Mouse (Mus musculus) forebrain, postnatal 0 days (tissue): Measurements from ENCODE around the gene Cyb561. TPM values are rescaled to one million over a fixed set of nuclear protein-coding genes. Genes with fewer than 3 reads are reported as not detected.

ENCODE experiments used
- ATAC-seq: fragments of 200-750 bp; cut with Nextera tagmentation; 2 replicates; pipeline ENCODE4 v1.8.0; 2017; ENCODE audit warnings: mild to moderate bottlenecking, moderate library complexity
- DNase-seq: peaks from one replicate; pipeline ENCODE4 v3.0.0-alpha.2; 2015
- H3K27ac ChIP-seq: fragments of 300-500 bp; sonication (generic); 2 replicates; pipeline ENCODE4 v1.5.1; 2014; ENCODE audit warnings: low read depth, mild to moderate bottlenecking, antibody characterized with exemption, low read length, moderate library complexity, mixed read lengths
- H3K27me3 ChIP-seq: fragments of 300-500 bp; sonication (generic); 2 replicates; pipeline ENCODE4 v1.6.1; 2014; ENCODE audit warnings: mild to moderate bottlenecking, low read length, mixed read lengths; ENCODE audit not compliant: insufficient read depth
- H3K36me3 ChIP-seq: fragments of 300-500 bp; sonication (generic); 2 replicates; pipeline ENCODE4 v1.6.1; 2014; ENCODE audit warnings: mild to moderate bottlenecking, moderate library complexity; ENCODE audit not compliant: insufficient read depth
- H3K4me1 ChIP-seq: fragments of 300-500 bp; sonication (generic); 2 replicates; pipeline ENCODE4 v1.6.1; 2014; ENCODE audit warnings: antibody characterized with exemption; ENCODE audit not compliant: insufficient read depth
- H3K4me2 ChIP-seq: fragments of 300-500 bp; sonication (generic); 2 replicates; pipeline ENCODE4 v1.6.1; 2014; ENCODE audit warnings: low read depth, mild to moderate bottlenecking, moderate library complexity
- H3K4me3 ChIP-seq: fragments of 300-500 bp; sonication (generic); 2 replicates; pipeline ENCODE4 v1.5.1; 2014; ENCODE audit warnings: low read depth, low read length, mixed read lengths
- H3K9ac ChIP-seq: fragments of 300-500 bp; sonication (generic); 2 replicates; pipeline ENCODE4 v1.6.1; 2014; ENCODE audit warnings: mild to moderate bottlenecking
- H3K9me3 ChIP-seq: fragments of 300-500 bp; sonication (generic); 2 replicates; pipeline ENCODE4 v1.6.1; 2016; ENCODE audit warnings: low read length
- CTCF ChIP-seq: sonication (generic); IDR thresholded peaks from 2 replicates; pipeline ENCODE4 v1.5.1; 2016; ENCODE audit warnings: antibody characterized with exemption, control low read depth, low read depth
- WGBS: fragments of 180-500 bp; shearing (Covaris S2); extraction: QIAGEN DNeasy Blood & Tissue Kit; methylation state at CpG from one replicate; pipeline ENCODE4 v1.1.7; 2014; 5-methylcytosine and 5-hydroxymethylcytosine counted together
- polyA plus RNA-seq: library from polyadenylated mRNA; unstranded; fragments of >200 nt; fragmentation: Nextera tagmentation; extraction: Ambion mirVana; gene quantifications from 2 replicates; pipeline ENCODE4 v1.2.1, GENCODE M21; 2015
- total RNA-seq: library from RNA; depleted of rRNA; stranded (reverse); fragments of >200 nt; gene quantifications from 2 replicates; pipeline ENCODE4 v1.2.3, GENCODE M21; 2014

Gene Cyb561
- total and polyA plus RNA-seq, 2 experiments from 2014 or later: 55.8 to 62.7 TPM

GRCm38 (mm10) chr11:105922769-105923663 lies 30.1 kb downstream of the Cyb561 start:
- H3K9me3 ChIP-seq: no peaks in the 10 kb centered on the region
- H3K27me3 ChIP-seq: no peaks in the 10 kb centered on the region
- H3K4me3 ChIP-seq: no peak overlapping the region
- H3K27ac ChIP-seq: no peak overlapping the region
- H3K9ac ChIP-seq: no peak overlapping the region
- peaks cover 51% of the 10 kb centered on the region for H3K36me3 ChIP-seq
- no peaks in the 10 kb centered on the region for H3K4me1 ChIP-seq
- H3K4me2 ChIP-seq: no peak overlapping the region
- DNase-seq (no peak), ATAC-seq (no peak)
- WGBS: 90% methylated on average over 20 of the region's 20 CpGs
- TF ChIP-seq CTCF: no peak

DNA sequence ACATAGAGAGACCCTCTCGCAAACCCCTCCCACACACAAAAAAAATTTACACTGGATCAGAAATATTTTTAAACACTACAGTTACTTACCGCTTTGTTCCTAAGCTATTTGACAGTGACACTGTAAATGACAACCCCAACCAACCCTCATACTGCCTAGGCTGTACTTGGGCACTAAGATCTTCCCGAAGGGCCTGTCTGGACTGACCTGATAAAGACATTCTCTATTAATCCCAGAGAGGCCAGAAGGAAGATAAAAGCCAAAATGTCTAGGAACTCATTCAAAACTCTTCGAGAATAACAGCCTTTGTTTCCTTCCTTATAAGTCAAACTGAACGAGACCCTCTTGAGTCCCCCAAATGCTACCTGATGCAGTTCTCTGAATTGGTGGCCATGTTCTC lies 31.9 kb downstream of the Cyb561 start:
- H3K9me3 ChIP-seq: no peaks in the 10 kb centered on the region
- ATAC-seq: no peak
- H3K4me1 ChIP-seq: no peaks in the 10 kb centered on the region
- H3K36me3 ChIP-seq: peaks cover 64% of the 10 kb centered on the region
- no peak overlapping the region for H3K4me3 ChIP-seq
- 92% methylated on average over 5 of the region's 5 CpGs for WGBS
- TF ChIP-seq CTCF: no peak
- no peak for DNase-seq
- no peaks in the 10 kb centered on the region for H3K27me3 ChIP-seq
- H3K4me2 ChIP-seq: no peak overlapping the region
- H3K27ac ChIP-seq: no peak overlapping the region
- H3K9ac ChIP-seq: no peak overlapping the region

DNA sequence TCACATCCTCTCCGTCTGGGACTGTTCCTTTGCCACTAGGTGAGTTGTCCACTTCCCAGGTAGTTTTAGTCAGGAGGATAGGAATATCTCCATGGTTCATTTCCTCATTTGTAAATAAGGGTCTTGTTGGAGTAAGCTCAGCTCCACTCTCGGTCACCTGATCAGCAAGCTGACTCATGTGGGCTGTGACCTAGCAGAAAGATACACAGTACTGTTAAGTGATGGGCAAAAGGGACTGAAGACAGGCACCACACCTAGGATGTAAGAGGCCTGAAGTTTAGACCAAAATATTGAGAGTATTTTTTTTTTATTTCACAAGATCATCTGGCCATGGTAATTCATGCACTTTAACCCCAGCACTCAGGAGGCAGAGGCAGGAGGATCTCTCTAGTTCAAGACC lies 32.3 kb downstream of the Cyb561 start:
- Histone ChIP-seq H3K4me1 (no peaks in the 10 kb centered on the region), H3K27me3 (no peaks in the 10 kb centered on the region), H3K27ac (no peak overlapping the region), H3K4me2 (no peak overlapping the region), H3K36me3 (peaks cover 64% of the 10 kb centered on the region), H3K9me3 (no peaks in the 10 kb centered on the region), H3K4me3 (no peak overlapping the region), H3K9ac (no peak overlapping the region)
- ATAC-seq (no peak), DNase-seq (no peak)
- no peak for TF ChIP-seq CTCF
- 94% methylated on average over 2 of the region's 2 CpGs for WGBS

- no peak overlapping the region for H3K9ac ChIP-seq
- no peak overlapping the region for H3K4me2 ChIP-seq
- H3K27ac ChIP-seq: no peak overlapping the region
- ATAC-seq: no peak
- peaks cover 62% of the 10 kb centered on the region for H3K36me3 ChIP-seq
- H3K4me3 ChIP-seq: no peak overlapping the region
- no peaks in the 10 kb centered on the region for H3K4me1 ChIP-seq
- 63% methylated on average over 3 of the region's 3 CpGs for WGBS
- H3K9me3 ChIP-seq: no peaks in the 10 kb centered on the region
- H3K27me3 ChIP-seq: no peaks in the 10 kb centered on the region
- DNase-seq: no peak
- TF ChIP-seq CTCF: no peak
Observed at GRCm38 (mm10) chr11:105920098-105920785, 32.9 kb downstream of the Cyb561 start.

DNA sequence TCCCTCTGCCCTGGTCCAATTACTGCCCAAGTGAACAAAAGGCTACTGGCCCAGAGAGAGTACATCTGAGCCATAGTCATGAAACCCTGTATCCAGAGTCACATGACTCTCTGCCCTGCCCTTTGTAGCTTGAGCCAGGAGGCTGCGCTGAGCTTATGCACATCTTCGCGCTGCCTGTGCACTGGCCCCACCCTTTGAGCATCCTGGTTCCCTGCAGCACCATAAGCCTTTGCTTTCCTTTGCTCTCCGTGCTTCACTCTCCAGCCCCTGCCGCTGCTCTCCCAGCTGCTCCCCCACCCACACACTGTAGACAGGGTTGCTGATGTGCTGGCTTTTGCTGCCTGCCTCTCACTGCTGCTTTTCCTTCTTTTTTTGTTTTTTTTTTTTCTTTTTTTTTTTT lies 39.6 kb downstream of the Cyb561 start:
- Histone ChIP-seq H3K4me1 (no peaks in the 10 kb centered on the region), H3K4me3 (no peak overlapping the region), H3K9ac (no peak overlapping the region), H3K36me3 (peaks cover 59% of the 10 kb centered on the region), H3K9me3 (no peaks in the 10 kb centered on the region), H3K27ac (no peak overlapping the region), H3K4me2 (no peak overlapping the region), H3K27me3 (no peaks in the 10 kb centered on the region)
- ATAC-seq (no peak), DNase-seq (no peak)
- 47% methylated on average over 5 of the region's 5 CpGs for WGBS
- no peak for TF ChIP-seq CTCF

DNA sequence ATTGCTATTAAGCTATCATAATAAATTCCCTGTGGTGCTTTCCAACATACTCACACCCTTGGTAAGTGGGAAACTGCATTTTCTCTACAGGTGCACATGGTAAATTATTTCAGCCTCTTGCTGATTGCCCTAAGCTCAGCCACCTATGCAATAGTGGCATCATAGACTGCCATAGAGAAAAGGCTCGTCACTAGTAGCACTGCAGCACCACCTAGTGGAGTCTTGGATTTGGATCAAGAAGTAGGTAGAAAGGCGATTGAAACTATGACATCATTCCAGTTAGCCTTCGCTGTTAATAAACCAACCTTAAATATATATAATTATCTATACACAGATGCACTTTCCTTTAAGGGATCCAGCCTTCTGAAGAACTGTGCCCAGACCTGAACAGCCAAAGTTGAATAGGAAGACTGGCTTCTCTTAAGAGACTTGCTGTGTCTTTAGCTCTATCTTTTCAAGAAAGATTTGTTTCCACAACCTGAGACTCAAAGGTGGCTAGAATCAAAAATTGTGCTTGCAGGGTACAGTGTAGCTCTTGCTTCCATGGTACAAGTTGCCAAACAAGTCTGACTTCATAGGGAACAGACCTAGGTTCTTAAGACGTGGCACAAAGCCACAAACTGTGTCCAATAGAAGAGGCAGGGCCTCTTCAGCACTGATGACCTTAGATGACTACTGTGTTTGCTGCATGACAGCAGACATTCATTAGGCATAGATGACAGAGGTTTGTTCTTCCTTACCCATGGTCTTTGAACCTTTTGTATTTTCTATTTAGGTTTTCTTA lies 41.4 kb downstream of the Cyb561 start:
- Histone ChIP-seq H3K4me3 (no peak overlapping the region), H3K4me2 (no peak overlapping the region), H3K27ac (no peak overlapping the region), H3K9me3 (no peaks in the 10 kb centered on the region), H3K27me3 (no peaks in the 10 kb centered on the region), H3K4me1 (no peaks in the 10 kb centered on the region), H3K9ac (no peak overlapping the region), H3K36me3 (peaks cover 49% of the 10 kb centered on the region)
- DNase-seq (peak; percentile 90), ATAC-seq (peak; percentile 80)
- TF ChIP-seq CTCF: peak; percentile 90
- WGBS: 29% methylated on average over 4 of the region's 4 CpGs
